ENCODE assay signal across 27 mouse cellular contexts in the genomic region with DNA sequence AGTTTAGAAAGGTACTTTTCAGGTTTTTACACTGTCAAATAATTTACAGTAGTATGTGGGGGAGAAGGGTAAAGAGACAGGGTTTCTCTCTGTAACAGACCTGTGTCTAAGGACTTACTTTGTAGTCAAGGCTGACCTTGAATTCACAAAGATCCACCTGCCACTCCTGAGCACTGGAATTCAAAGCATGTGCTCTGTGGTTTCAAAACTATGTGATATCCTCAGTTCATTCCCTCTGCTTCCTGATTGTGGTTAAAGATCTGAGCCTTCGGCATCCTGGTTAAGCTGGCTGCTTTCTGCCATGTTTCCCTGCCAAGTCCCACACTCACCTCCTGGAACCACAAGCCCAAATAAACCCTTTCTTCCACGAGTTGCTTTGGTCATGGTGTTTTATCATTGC. TPM values are rescaled to one million over a fixed set of nuclear protein-coding genes. Genes with fewer than 3 reads are reported as not detected.
DNase-seq lines count a peak whose midpoint lies in the region; ATAC-seq and TF ChIP-seq lines count a peak whose summit lies in the region.
"Had no signal": no experiment of that assay in that cellular context is flagged by ENCODE, and none has a peak within 500 bp of the region (broad histone marks: within the 10 kb centered on the region; RNA-seq: fewer than 3 reads in every experiment).

No protein-coding gene starts in this region.

- no peak for TF ChIP-seq CTCF in kidney, postnatal 0 days (IDR thresholded peaks at IDR 0.05; ENCODE audit: low read depth)

- no peaks in the 10 kb centered on the region for H3K9me3 ChIP-seq in kidney, postnatal 0 days (replicated peaks; ENCODE audit: low read length)
- H3K9me3 ChIP-seq in midbrain, embryonic 11.5 days (ENCODE audit: control insufficient read depth, low read length): no peaks in the 10 kb centered on the region
- H3K9me3 ChIP-seq in midbrain, embryonic 10.5 days (replicated peaks): no peaks in the 10 kb centered on the region
- H3K9me3 ChIP-seq: embryonic facial prominence, embryonic 15.5 days; G1E; heart, embryonic 10.5 days; heart, embryonic 13.5 days; hindbrain, embryonic 15.5 days had no signal

- H3K4me2 ChIP-seq in kidney, postnatal 0 days (ENCODE audit: low read length): no peak overlapping the region
- H3K4me2 ChIP-seq in midbrain, embryonic 11.5 days: no peak overlapping the region
- H3K4me2 ChIP-seq: embryonic facial prominence, embryonic 15.5 days; heart, embryonic 13.5 days; hindbrain, embryonic 15.5 days had no signal

- H3K27me3 ChIP-seq in kidney, postnatal 0 days (ENCODE audit: insufficient read depth, low read length): no peaks in the 10 kb centered on the region
- no peaks in the 10 kb centered on the region for H3K27me3 ChIP-seq in midbrain, embryonic 11.5 days (ENCODE audit: control insufficient read depth, insufficient read depth, low read length)
- H3K27me3 ChIP-seq in midbrain, embryonic 10.5 days (ENCODE audit: low read depth, poor library complexity, severe bottlenecking): no peaks in the 10 kb centered on the region
- H3K27me3 ChIP-seq: embryonic facial prominence, embryonic 15.5 days; heart, embryonic 13.5 days; hindbrain, embryonic 15.5 days had no signal

- WGBS in kidney, postnatal 0 days: 64% methylated on average over 2 of the region's 2 CpGs
- 72% methylated on average over 2 of the region's 2 CpGs for whole genome bisulfite sequencing in midbrain, embryonic 11.5 days
- 85% methylated on average over 2 of the region's 2 CpGs for WGBS in midbrain, embryonic 10.5 days

- H3K4me3 ChIP-seq in kidney, postnatal 0 days (replicated peaks; ENCODE audit: low read depth, low read length): no peak overlapping the region
- no peak overlapping the region for H3K4me3 ChIP-seq in midbrain, embryonic 11.5 days (ENCODE audit: low read depth, low read length)
- H3K4me3 ChIP-seq in midbrain, embryonic 10.5 days: no peak overlapping the region
- H3K4me3 ChIP-seq: embryonic facial prominence, embryonic 15.5 days; heart, adult 2 months; heart, embryonic 10.5 days; heart, embryonic 13.5 days; hindbrain, embryonic 15.5 days had no signal

- no peak for ATAC-seq in kidney, postnatal 0 days (replicated peaks; ENCODE audit: low FRiP score, low read depth)
- no peak for ATAC-seq in midbrain, embryonic 11.5 days (ENCODE audit: low FRiP score)
- ATAC-seq: CD4-positive, CD25-positive, alpha-beta regulatory T cell, adult 4 months; forebrain, embryonic 14.5 days; forebrain, postnatal 0 days; intestine, postnatal 0 days had no signal

- peak; percentile 7 for DNase-seq in kidney, postnatal 0 days (ENCODE audit: low spot score)
- no peak for DNase-seq in kidney, postnatal 10 days
- peak; percentile 73 for DNase-seq in midbrain, embryonic 11.5 days (ENCODE audit: low spot score, missing footprints)
- DNase-seq in midbrain, embryonic 10.5 days (ENCODE audit: low spot score): no peak
- DNase-seq in Muller cell, postnatal 12 days (ENCODE audit: inconsistent ontology term): peak; percentile 20
- no peak for DNase-seq in adrenal gland, adult 18-20 months (ENCODE audit: low spot score in 2 of 2)
- no peak for DNase-seq in thymus, postnatal 36 days
- DNase-seq: adrenal gland, adult 2 months; adrenal gland, postnatal 25 days; cerebellum, adult 11-12 months; cerebellum, adult 8-10 months; cerebellum, postnatal 10 days; cerebellum, postnatal 36 days; embryo, embryonic 11 days; forebrain, postnatal 0 days; gastrocnemius, postnatal 36 days; heart, adult 2 months; heart, postnatal 14 days; heart, postnatal 4 days had no signal

- no peak overlapping the region for H3K27ac ChIP-seq in kidney, postnatal 0 days
- no peak overlapping the region for H3K27ac ChIP-seq in midbrain, embryonic 11.5 days (ENCODE audit: low read depth, low read length)
- no peak overlapping the region for H3K27ac ChIP-seq in midbrain, embryonic 10.5 days (replicated peaks)
- H3K27ac ChIP-seq: embryonic facial prominence, embryonic 15.5 days; heart, adult 2 months; heart, embryonic 10.5 days; heart, embryonic 13.5 days; hindbrain, embryonic 15.5 days had no signal

- H3K36me3 ChIP-seq in kidney, postnatal 0 days (ENCODE audit: insufficient read depth, low read length): no peaks in the 10 kb centered on the region
- H3K36me3 ChIP-seq in midbrain, embryonic 11.5 days (ENCODE audit: control insufficient read depth, insufficient read depth, low read length): no peaks in the 10 kb centered on the region
- no peaks in the 10 kb centered on the region for H3K36me3 ChIP-seq in midbrain, embryonic 10.5 days
- H3K36me3 ChIP-seq: embryonic facial prominence, embryonic 15.5 days; G1E; heart, embryonic 10.5 days; heart, embryonic 13.5 days; hindbrain, embryonic 15.5 days had no signal

- H3K4me1 ChIP-seq in kidney, postnatal 0 days (replicated peaks; ENCODE audit: insufficient read depth, low read length): no peaks in the 10 kb centered on the region
- no peaks in the 10 kb centered on the region for H3K4me1 ChIP-seq in midbrain, embryonic 11.5 days (ENCODE audit: control insufficient read depth, insufficient read depth, low read length)
- H3K4me1 ChIP-seq in midbrain, embryonic 10.5 days: no peaks in the 10 kb centered on the region
- H3K4me1 ChIP-seq: embryonic facial prominence, embryonic 15.5 days; heart, embryonic 10.5 days; heart, embryonic 13.5 days; hindbrain, embryonic 15.5 days had no signal

- H3K9ac ChIP-seq in kidney, postnatal 0 days (ENCODE audit: low read depth, low read length): no peak overlapping the region
- H3K9ac ChIP-seq in midbrain, embryonic 11.5 days (ENCODE audit: low read length): no peak overlapping the region
- H3K9ac ChIP-seq: embryonic facial prominence, embryonic 15.5 days; forebrain, postnatal 0 days; heart, embryonic 13.5 days; hindbrain, embryonic 15.5 days had no signal

RNA-seq across cellular contexts. Expression of a gene that starts 47.8 kb away (rescaled TPM):
- 11.2 and 12.8 TPM in 2 replicates for polyA plus RNA-seq in kidney, postnatal 0 days (2015; fragmentation: Nextera tagmentation; extraction: Ambion mirVana)
- polyA plus RNA-seq in midbrain, embryonic 11.5 days (2014; fragmentation: Nextera tagmentation; extraction: Ambion mirVana): 36.5 and 38.8 TPM in 2 replicates
- 19.0 and 23.6 TPM in 2 replicates for polyA plus RNA-seq in midbrain, embryonic 10.5 days (2016; fragmentation: Nextera tagmentation; extraction: Ambion mirVana)
- total RNA-seq in adrenal gland, adult 18-20 months (2021): 10 to 100 TPM in 1 of 2 experiments, 1 to 10 TPM in 1; 8.8 to 11.0 TPM

Comparison
In these comparisons a context has a peak if more than half of its experiments do, and no peak if none do; other contexts are left out.
1. DNase-seq: peak in kidney, postnatal 0 days (single experiment), midbrain, embryonic 11.5 days (single experiment) and Muller cell, postnatal 12 days (single experiment); none in kidney, postnatal 10 days (single experiment), midbrain, embryonic 10.5 days (single experiment), adrenal gland, adult 18-20 months (0 of 2) and thymus, postnatal 36 days (0 of 2).